Mouse (Mus musculus) testis, adult 2 months (tissue): ENCODE data around the gene Trim12c.
"Not testable (repeated sequence)": the region's sequence is repeated elsewhere in the genome, so short reads cannot be mapped to it uniquely, and the experiment has no call there.

Source experiments
- CTCF ChIP-seq: fragments of 200-500 bp; IDR thresholded peaks from 2 replicates; pipeline ENCODE4 v1.5.1; 2012; ENCODE audit warnings: low read depth, mild to moderate bottlenecking, inconsistent platforms, low read length, moderate library complexity; ENCODE audit not compliant: control insufficient read depth, insufficient read depth, insufficient replicate concordance
- POLR2A ChIP-seq: fragments of 200-500 bp; IDR thresholded peaks from 2 replicates; pipeline ENCODE4 v1.6.1; 2012; ENCODE audit warnings: low read depth, mild to moderate bottlenecking, inconsistent platforms, low read length, moderate library complexity; ENCODE audit not compliant: control insufficient read depth

DNA sequence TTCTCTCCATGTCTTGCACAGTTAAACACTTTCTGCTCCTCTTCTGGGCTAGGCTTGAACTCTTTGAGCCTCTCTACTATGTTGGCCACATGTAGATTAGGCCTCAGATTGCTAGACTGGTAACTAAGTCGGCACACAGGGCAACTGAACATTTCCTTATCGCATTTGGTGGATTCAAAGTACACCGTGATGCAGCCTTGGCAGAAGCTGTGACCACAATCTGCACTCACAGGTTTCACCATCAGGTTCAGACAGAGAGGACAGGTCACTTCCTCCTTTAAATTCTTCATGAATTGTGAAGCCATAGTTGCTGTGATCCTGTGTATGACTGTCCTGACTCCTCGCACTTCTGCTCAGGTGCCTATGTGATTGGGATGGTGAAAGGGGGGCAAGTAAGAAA lies 5.1 kb downstream of the Trim12c start:
- not testable (repeated sequence) for TF ChIP-seq CTCF, POLR2A
